Mouse (Mus musculus): Measurements from ENCODE around the gene Tbc1d1. TPM values are rescaled to one million over a fixed set of nuclear protein-coding genes. Genes with fewer than 3 reads are reported as not detected.

Tbc1d1 gene
- polyA plus RNA-seq, 1 experiment from 2014 or later = 36.3 TPM

GRCm38 (mm10) chr5:64211284-64211683, 55.2 kb downstream of the Tbc1d1 start:
- WGBS = 83% methylated on average over 7 of the region's 7 CpGs
- H3K9me3 ChIP-seq (replicated peaks) = no peaks in the 10 kb centered on the region

GRCm38 (mm10) chr5:64212206-64212605, 56.1 kb downstream of the Tbc1d1 start:
- H3K4me2 ChIP-seq = no peak overlapping the region
- no peaks in the 10 kb centered on the region for H3K9me3 ChIP-seq (replicated peaks)
- H3K27ac ChIP-seq = peak overlapping the region; percentile 58
- no peaks in the 10 kb centered on the region for H3K36me3 ChIP-seq
- no peak for ATAC-seq (replicated peaks; ENCODE audit: low FRiP score)
- H3K4me3 ChIP-seq (replicated peaks) = no peak overlapping the region
- no peaks in the 10 kb centered on the region for H3K27me3 ChIP-seq
- peaks cover 21% of the 10 kb centered on the region for H3K4me1 ChIP-seq
- 28% methylated on average over 5 of the region's 5 CpGs for WGBS
- no peak overlapping the region for H3K9ac ChIP-seq

More at GRCm38 (mm10) chr5:64211284-64211683, 55.2 kb downstream of the Tbc1d1 start:
- H3K9ac ChIP-seq = no peak overlapping the region
- no peak for ATAC-seq (replicated peaks; ENCODE audit: low FRiP score)
- H3K4me2 ChIP-seq = no peak overlapping the region
- H3K36me3 ChIP-seq = no peaks in the 10 kb centered on the region
- H3K4me1 ChIP-seq = peaks cover 14% of the 10 kb centered on the region
- H3K27ac ChIP-seq = no peak overlapping the region
- H3K27me3 ChIP-seq = no peaks in the 10 kb centered on the region
- no peak overlapping the region for H3K4me3 ChIP-seq (replicated peaks)

- no peak overlapping the region for H3K9ac ChIP-seq
- no peak for ATAC-seq (replicated peaks; ENCODE audit: low FRiP score)
- no peak overlapping the region for H3K4me3 ChIP-seq (replicated peaks)
- H3K27ac ChIP-seq = peak overlapping the region; percentile 58
- H3K27me3 ChIP-seq = no peaks in the 10 kb centered on the region
- peaks cover 26% of the 10 kb centered on the region for H3K4me1 ChIP-seq
- no peaks in the 10 kb centered on the region for H3K36me3 ChIP-seq
- no peak overlapping the region for H3K4me2 ChIP-seq
- 64% methylated on average over 3 of the region's 3 CpGs for WGBS
- no peaks in the 10 kb centered on the region for H3K9me3 ChIP-seq (replicated peaks)
Measured at GRCm38 (mm10) chr5:64212619-64213018, 56.5 kb downstream of the Tbc1d1 start.

- H3K4me3 ChIP-seq (replicated peaks) = no peak overlapping the region
- H3K9me3 ChIP-seq (replicated peaks) = no peaks in the 10 kb centered on the region
- ATAC-seq (replicated peaks; ENCODE audit: low FRiP score) = no peak
- no peaks in the 10 kb centered on the region for H3K27me3 ChIP-seq
- peaks cover 40% of the 10 kb centered on the region for H3K4me1 ChIP-seq
- 93% methylated on average over 5 of the region's 5 CpGs for WGBS
- H3K9ac ChIP-seq = no peak overlapping the region
- H3K27ac ChIP-seq = no peak overlapping the region
- H3K4me2 ChIP-seq = no peak overlapping the region
- H3K36me3 ChIP-seq = no peaks in the 10 kb centered on the region
Measured at GRCm38 (mm10) chr5:64215806-64216205, 59.7 kb downstream of the Tbc1d1 start.

- H3K4me1 ChIP-seq = peaks cover 39% of the 10 kb centered on the region
- no peaks in the 10 kb centered on the region for H3K36me3 ChIP-seq
- H3K4me3 ChIP-seq (replicated peaks) = no peak overlapping the region
- no peaks in the 10 kb centered on the region for H3K27me3 ChIP-seq
- H3K9ac ChIP-seq = no peak overlapping the region
- H3K4me2 ChIP-seq = no peak overlapping the region
- no peak overlapping the region for H3K27ac ChIP-seq
- no peaks in the 10 kb centered on the region for H3K9me3 ChIP-seq (replicated peaks)
- ATAC-seq (replicated peaks; ENCODE audit: low FRiP score) = no peak
- 84% methylated on average over 4 of the region's 4 CpGs for WGBS
Measured at GRCm38 (mm10) chr5:64216326-64216725, 60.2 kb downstream of the Tbc1d1 start.

- no peak overlapping the region for H3K4me3 ChIP-seq (replicated peaks)
- ATAC-seq (replicated peaks; ENCODE audit: low FRiP score) = no peak
- no peak overlapping the region for H3K4me2 ChIP-seq
- H3K4me1 ChIP-seq = peaks cover 31% of the 10 kb centered on the region
- H3K36me3 ChIP-seq = no peaks in the 10 kb centered on the region
- no peak overlapping the region for H3K27ac ChIP-seq
- no peaks in the 10 kb centered on the region for H3K27me3 ChIP-seq
- no peaks in the 10 kb centered on the region for H3K9me3 ChIP-seq (replicated peaks)
- WGBS = 55% methylated on average over 8 of the region's 8 CpGs
- H3K9ac ChIP-seq = no peak overlapping the region
Measured at GRCm38 (mm10) chr5:64217256-64217655, 61.2 kb downstream of the Tbc1d1 start.

GRCm38 (mm10) chr5:64217816-64218602, 61.9 kb downstream of the Tbc1d1 start:
- peak overlapping the region; percentile 75 for H3K27ac ChIP-seq
- H3K36me3 ChIP-seq = no peaks in the 10 kb centered on the region
- H3K4me3 ChIP-seq (replicated peaks) = no peak overlapping the region
- ATAC-seq (replicated peaks; ENCODE audit: low FRiP score) = peak; percentile 84
- no peaks in the 10 kb centered on the region for H3K27me3 ChIP-seq
- peaks cover 26% of the 10 kb centered on the region for H3K4me1 ChIP-seq
- no peaks in the 10 kb centered on the region for H3K9me3 ChIP-seq (replicated peaks)
- H3K4me2 ChIP-seq = peak overlapping the region; percentile 14; the same call in 1 of the 2 replicates
- no peak overlapping the region for H3K9ac ChIP-seq
- 40% methylated on average over 13 of the region's 13 CpGs for WGBS

- H3K36me3 ChIP-seq = no peaks in the 10 kb centered on the region
- H3K4me2 ChIP-seq = no peak overlapping the region
- no peak overlapping the region for H3K9ac ChIP-seq
- H3K4me3 ChIP-seq (replicated peaks) = no peak overlapping the region
- no peaks in the 10 kb centered on the region for H3K9me3 ChIP-seq (replicated peaks)
- 58% methylated on average over 7 of the region's 7 CpGs for WGBS
- ATAC-seq (replicated peaks; ENCODE audit: low FRiP score) = peak; percentile 53
- peaks cover 26% of the 10 kb centered on the region for H3K4me1 ChIP-seq
- H3K27me3 ChIP-seq = no peaks in the 10 kb centered on the region
- H3K27ac ChIP-seq = peak overlapping the region; percentile 69
Measured at GRCm38 (mm10) chr5:64218603-64218999, 62.5 kb downstream of the Tbc1d1 start.

GRCm38 (mm10) chr5:64220776-64221175, 64.7 kb downstream of the Tbc1d1 start:
- H3K9ac ChIP-seq = no peak overlapping the region
- ATAC-seq (replicated peaks; ENCODE audit: low FRiP score) = no peak
- no peaks in the 10 kb centered on the region for H3K9me3 ChIP-seq (replicated peaks)
- H3K27me3 ChIP-seq = no peaks in the 10 kb centered on the region
- 97% methylated on average over 4 of the region's 4 CpGs for WGBS
- peaks cover 29% of the 10 kb centered on the region for H3K4me1 ChIP-seq
- H3K4me3 ChIP-seq (replicated peaks) = no peak overlapping the region
- H3K4me2 ChIP-seq = no peak overlapping the region
- H3K36me3 ChIP-seq = no peaks in the 10 kb centered on the region
- no peak overlapping the region for H3K27ac ChIP-seq

- Histone ChIP-seq H3K9me3 (replicated peaks) (no peaks in the 10 kb centered on the region), H3K27me3 (no peaks in the 10 kb centered on the region), H3K4me1 (peaks cover 10% of the 10 kb centered on the region; the same call in 1 of the 2 replicates), H3K4me2 (no peak overlapping the region), H3K4me3 (replicated peaks) (no peak overlapping the region), H3K9ac (no peak overlapping the region), H3K36me3 (no peaks in the 10 kb centered on the region), H3K27ac (peak overlapping the region; percentile 70)
- ATAC-seq (replicated peaks; ENCODE audit: low FRiP score) = peak; percentile 41; the same call in 1 of the 2 replicates
- 67% methylated on average over 9 of the region's 9 CpGs for WGBS
Measured at GRCm38 (mm10) chr5:64224735-64225425, 68.8 kb downstream of the Tbc1d1 start.

GRCm38 (mm10) chr5:64228252-64228651, 72.1 kb downstream of the Tbc1d1 start:
- Histone ChIP-seq H3K9me3 (replicated peaks) (no peaks in the 10 kb centered on the region), H3K4me1 (peaks cover 23% of the 10 kb centered on the region), H3K4me3 (replicated peaks) (no peak overlapping the region), H3K9ac (no peak overlapping the region), H3K27ac (no peak overlapping the region), H3K36me3 (no peaks in the 10 kb centered on the region), H3K4me2 (no peak overlapping the region), H3K27me3 (no peaks in the 10 kb centered on the region)
- ATAC-seq (replicated peaks; ENCODE audit: low FRiP score) = no peak
- WGBS = 80% methylated on average over 3 of the region's 3 CpGs

- Histone ChIP-seq H3K4me2 (peak overlapping the region; percentile 87), H3K27me3 (no peaks in the 10 kb centered on the region), H3K4me3 (replicated peaks) (peak overlapping the region; percentile 72), H3K9me3 (replicated peaks) (no peaks in the 10 kb centered on the region), H3K4me1 (peaks cover 32% of the 10 kb centered on the region), H3K36me3 (no peaks in the 10 kb centered on the region), H3K9ac (peak overlapping the region; percentile 72), H3K27ac (peak overlapping the region; percentile 81)
- 46% methylated on average over 12 of the region's 12 CpGs for WGBS
- no peak for ATAC-seq (replicated peaks; ENCODE audit: low FRiP score)
Measured at GRCm38 (mm10) chr5:64229336-64229866, 73.3 kb downstream of the Tbc1d1 start.
